ENCODE assay signal across 19 mouse cellular contexts in genomic region chr4:102631624-102632023, GRCm38 (mm10).
DNase-seq lines count a peak whose midpoint lies in the region; ATAC-seq lines count a peak whose summit lies in the region.
"Had no signal": no experiment of that assay in that cellular context is flagged by ENCODE, and none has a peak within 500 bp of the region (broad histone marks: within the 10 kb centered on the region; RNA-seq: fewer than 3 reads in every experiment).

No protein-coding gene starts in this region.

- no peaks in the 10 kb centered on the region for H3K9me3 ChIP-seq in liver, embryonic 12.5 days (replicated peaks)
- H3K9me3 ChIP-seq in intestine, embryonic 15.5 days = no peaks in the 10 kb centered on the region
- H3K9me3 ChIP-seq: forebrain, embryonic 13.5 days; hindbrain, embryonic 13.5 days; limb, embryonic 10.5 days; liver, embryonic 13.5 days; megakaryocyte, embryonic 14.5 days had no signal

- no peaks in the 10 kb centered on the region for H3K36me3 ChIP-seq in liver, embryonic 12.5 days
- H3K36me3 ChIP-seq in intestine, embryonic 15.5 days = no peaks in the 10 kb centered on the region
- H3K36me3 ChIP-seq: hindbrain, embryonic 13.5 days; limb, embryonic 10.5 days; liver, embryonic 13.5 days had no signal

- no peaks in the 10 kb centered on the region for H3K4me1 ChIP-seq in liver, embryonic 12.5 days
- no peaks in the 10 kb centered on the region for H3K4me1 ChIP-seq in intestine, embryonic 15.5 days (replicated peaks)
- H3K4me1 ChIP-seq: limb, embryonic 10.5 days had no signal

- H3K4me3 ChIP-seq in liver, embryonic 12.5 days = no peak overlapping the region
- no peak overlapping the region for H3K4me3 ChIP-seq in intestine, embryonic 15.5 days (replicated peaks)
- H3K4me3 ChIP-seq: forebrain, embryonic 13.5 days; heart, adult 2 months; hindbrain, embryonic 13.5 days; left cerebral cortex, adult 2 months; limb, embryonic 10.5 days; liver, embryonic 13.5 days; megakaryocyte, embryonic 14.5 days had no signal

- intact Hi-C loops in gastrocnemius, postnatal 36 days (cut with DNase I) = no loop called here
- intact Hi-C loops in heart, postnatal 10 days (cut with DNase I) = no loop called here

- H3K9ac ChIP-seq in liver, embryonic 12.5 days = no peak overlapping the region
- H3K9ac ChIP-seq in intestine, embryonic 15.5 days = no peak overlapping the region
- H3K9ac ChIP-seq: forebrain, embryonic 13.5 days; hindbrain, embryonic 13.5 days; liver, embryonic 13.5 days had no signal

- ATAC-seq in liver, embryonic 12.5 days = no peak
- ATAC-seq in intestine, embryonic 15.5 days = no peak
- ATAC-seq: forebrain, embryonic 13.5 days had no signal

- DNase-seq in gastrocnemius, adult 18-20 months (ENCODE audit: low spot score) = peak; percentile 23
- no peak for DNase-seq in gastrocnemius, postnatal 36 days
- peak; percentile 33 for DNase-seq in heart, postnatal 10 days
- no peak for DNase-seq in heart, postnatal 4 days
- peak; percentile 10 for DNase-seq in testis, postnatal 14 days (ENCODE audit: low spot score)
- DNase-seq in testis, postnatal 10 days (ENCODE audit: low spot score) = no peak
- DNase-seq: adrenal gland, postnatal 10 days; cerebellum, adult 2 months; liver, embryonic 13.5 days; right cerebral cortex, postnatal 25 days had no signal

- H3K4me2 ChIP-seq in liver, embryonic 12.5 days = no peak overlapping the region
- H3K4me2 ChIP-seq in intestine, embryonic 15.5 days (replicated peaks) = no peak overlapping the region
- H3K4me2 ChIP-seq: forebrain, embryonic 13.5 days; hindbrain, embryonic 13.5 days; liver, embryonic 13.5 days had no signal

- 61% methylated on average over 3 of the region's 3 CpGs for WGBS in liver, embryonic 12.5 days (ENCODE audit: insufficient replicate concordance)
- WGBS in intestine, embryonic 15.5 days = 51% methylated on average over 3 of the region's 3 CpGs

- no peak overlapping the region for H3K27ac ChIP-seq in liver, embryonic 12.5 days
- H3K27ac ChIP-seq in intestine, embryonic 15.5 days = no peak overlapping the region
- H3K27ac ChIP-seq: forebrain, embryonic 13.5 days; heart, adult 2 months; hindbrain, embryonic 13.5 days; left cerebral cortex, adult 2 months; limb, embryonic 10.5 days; liver, embryonic 13.5 days; stomach, postnatal 0 days had no signal

- H3K27me3 ChIP-seq in liver, embryonic 12.5 days (replicated peaks) = no peaks in the 10 kb centered on the region
- H3K27me3 ChIP-seq in intestine, embryonic 15.5 days (replicated peaks) = no peaks in the 10 kb centered on the region
- H3K27me3 ChIP-seq: forebrain, embryonic 13.5 days; hindbrain, embryonic 13.5 days; liver, embryonic 13.5 days had no signal

Comparison
In these comparisons a context has a peak if more than half of its experiments do, and no peak if none do; other contexts are left out.
1. DNase-seq: peak in gastrocnemius, adult 18-20 months (single experiment), heart, postnatal 10 days (2 of 2) and testis, postnatal 14 days (single experiment); none in gastrocnemius, postnatal 36 days (0 of 2), heart, postnatal 4 days (single experiment) and testis, postnatal 10 days (single experiment).